Mouse (Mus musculus) ES-Bruce4 (cell line): ENCODE measurements around the gene Ss18l2.

Source experiments
- CTCF ChIP-seq: IDR thresholded peaks from one replicate; pipeline ENCODE4 v1.8.1; 2011; ENCODE audit warnings: low read depth, low read length
- EP300 ChIP-seq: IDR thresholded peaks from 2 replicates; pipeline ENCODE4 v1.6.1; 2011; ENCODE audit warnings: low read depth, low read length; ENCODE audit not compliant: insufficient read depth
- POLR2A ChIP-seq: IDR thresholded peaks from one replicate; pipeline ENCODE4 v1.8.1; 2011; ENCODE audit warnings: low read length; ENCODE audit not compliant: insufficient read depth

GRCm38 (mm10) chr9:121675011-121675410, 35.1 kb upstream of the Ss18l2 start:
- TF ChIP-seq CTCF: no peak
- no peak for TF ChIP-seq POLR2A
- no peak for TF ChIP-seq EP300
